Mouse (Mus musculus) kidney, adult 11 months (tissue): ENCODE measurements around the gene Nkain4.

Experiments used
- DNase-seq: peaks from one replicate; pipeline ENCODE4 v3.0.0; 2022

The Nkain4 gene

DNA sequence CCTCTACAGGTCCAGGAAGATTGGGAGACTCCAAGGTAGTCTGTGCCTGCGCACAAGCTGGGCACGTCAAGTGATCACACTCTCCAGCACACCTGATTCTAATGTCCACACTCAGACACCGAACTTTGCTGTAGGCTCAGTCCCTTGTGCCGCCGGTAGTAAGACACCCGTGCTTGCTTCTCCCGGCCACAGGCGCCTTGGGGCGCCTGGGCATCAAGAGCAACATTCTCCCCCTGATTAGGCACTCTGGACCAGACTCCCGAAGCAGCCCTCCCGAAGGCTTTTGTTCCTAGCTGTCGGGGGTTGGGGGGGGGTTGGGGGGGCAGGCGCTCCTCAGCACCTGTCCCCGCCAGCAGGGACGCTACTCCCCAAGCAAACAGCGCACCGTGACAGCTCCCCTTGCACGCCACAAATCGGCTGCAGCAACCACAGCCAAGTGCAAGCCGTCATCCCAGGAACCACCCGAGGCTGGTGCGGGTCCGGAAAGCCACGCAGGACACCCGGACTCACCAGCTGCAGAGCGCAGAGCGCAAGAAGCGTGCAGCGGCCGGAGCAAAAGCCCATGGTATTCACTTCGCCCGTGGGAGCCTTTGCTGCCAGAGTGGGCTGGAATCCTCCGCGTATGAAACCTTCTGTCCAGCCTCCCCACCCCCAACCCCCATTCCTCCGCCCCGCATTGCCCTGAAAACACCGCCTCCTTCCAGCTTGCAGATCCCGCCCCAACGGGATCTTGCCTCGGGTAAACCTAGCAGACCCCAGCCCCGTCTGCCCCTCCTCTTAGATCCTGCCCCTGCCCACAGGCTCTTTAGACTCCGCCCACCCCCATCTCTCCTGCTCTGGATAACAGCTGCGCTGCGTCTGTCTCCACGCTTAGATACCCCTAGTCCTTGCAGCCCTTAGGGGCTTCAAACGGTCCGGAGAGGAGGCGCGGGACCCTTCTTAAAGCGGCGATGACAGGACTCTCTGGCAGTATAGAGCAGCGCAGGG, at the start of gene Nkain4:
Nkain4 (minus strand) TSS at position 639 of the 987 bp plus-strand sequence.
- no peak for DNase-seq

DNA sequence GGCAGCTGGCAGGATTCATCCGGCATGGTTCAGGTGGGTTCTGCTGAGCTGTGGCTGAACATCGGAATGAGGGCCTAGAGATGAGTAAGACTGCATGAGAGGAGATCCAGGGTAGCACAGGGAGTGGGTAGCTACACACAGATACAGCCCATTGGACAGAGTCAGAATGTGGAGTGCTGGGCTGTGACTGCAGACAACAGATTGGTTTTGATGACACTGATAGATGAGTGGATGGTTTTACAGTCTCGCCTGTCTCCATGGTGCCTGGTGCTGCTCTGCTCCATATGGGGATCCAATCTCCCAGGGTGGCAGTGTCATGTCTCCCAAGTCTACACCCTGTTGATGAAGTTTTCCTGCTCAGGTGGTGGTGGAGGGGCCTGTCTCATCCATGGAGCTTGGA, 42.4 kb upstream of the Nkain4 start:
- no peak for DNase-seq

DNA sequence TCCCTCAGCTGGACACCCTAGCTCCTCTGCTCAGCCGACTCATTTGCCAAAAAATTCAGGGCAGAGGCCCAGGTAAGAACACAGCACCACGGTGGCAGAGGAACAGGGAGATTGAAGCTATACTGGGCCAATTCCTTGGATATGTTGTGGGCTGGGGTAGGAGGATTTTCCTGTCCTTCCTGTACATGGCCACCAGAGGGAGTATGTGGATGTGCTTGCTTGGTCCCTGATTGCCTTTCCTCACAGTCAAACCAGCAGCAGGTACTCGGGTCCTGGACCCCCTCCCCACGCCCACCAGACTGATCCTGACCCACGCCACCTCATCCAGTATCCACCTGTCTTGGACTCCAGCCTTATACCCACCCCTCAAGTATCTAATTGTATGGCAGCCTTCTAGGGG, 41.9 kb upstream of the Nkain4 start:
- peak; percentile 29 for DNase-seq

GRCm38 (mm10) chr2:180995457-180995856, 41.0 kb upstream of the Nkain4 start:
- no peak for DNase-seq

GRCm38 (mm10) chr2:180994360-180994759, 39.9 kb upstream of the Nkain4 start:
- DNase-seq, result no peak

- DNase-seq, result no peak
Observed at GRCm38 (mm10) chr2:180990347-180990746, 35.8 kb upstream of the Nkain4 start.

GRCm38 (mm10) chr2:180988948-180989347, 34.4 kb upstream of the Nkain4 start:
- no peak for DNase-seq

DNA sequence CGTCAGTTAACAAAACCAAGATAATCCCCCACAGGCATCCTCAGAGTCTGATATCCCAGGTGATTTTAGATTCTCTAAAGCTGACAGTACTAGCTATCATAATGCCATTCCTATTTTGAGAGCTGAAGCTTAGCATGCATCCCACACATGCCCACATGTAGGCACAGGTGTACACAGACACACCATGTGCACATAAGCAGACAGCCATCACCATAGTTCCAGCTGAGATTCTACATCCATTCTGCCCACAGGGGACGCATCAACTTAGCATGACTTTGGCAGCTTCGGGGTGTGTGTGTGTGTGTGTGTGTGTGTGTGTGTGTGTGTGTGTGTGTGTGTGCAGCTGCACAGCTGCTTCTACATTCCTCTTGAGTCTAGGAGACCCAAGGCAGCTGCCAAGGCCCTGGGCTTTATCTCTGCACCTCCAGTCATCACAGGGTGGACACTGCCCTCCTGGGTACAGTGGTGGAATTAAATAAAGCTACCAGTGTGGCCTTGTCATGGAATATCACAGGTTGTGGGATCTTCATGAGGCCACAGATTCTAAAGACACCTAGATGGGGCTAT, 33.9 kb upstream of the Nkain4 start:
- no peak for DNase-seq

DNA sequence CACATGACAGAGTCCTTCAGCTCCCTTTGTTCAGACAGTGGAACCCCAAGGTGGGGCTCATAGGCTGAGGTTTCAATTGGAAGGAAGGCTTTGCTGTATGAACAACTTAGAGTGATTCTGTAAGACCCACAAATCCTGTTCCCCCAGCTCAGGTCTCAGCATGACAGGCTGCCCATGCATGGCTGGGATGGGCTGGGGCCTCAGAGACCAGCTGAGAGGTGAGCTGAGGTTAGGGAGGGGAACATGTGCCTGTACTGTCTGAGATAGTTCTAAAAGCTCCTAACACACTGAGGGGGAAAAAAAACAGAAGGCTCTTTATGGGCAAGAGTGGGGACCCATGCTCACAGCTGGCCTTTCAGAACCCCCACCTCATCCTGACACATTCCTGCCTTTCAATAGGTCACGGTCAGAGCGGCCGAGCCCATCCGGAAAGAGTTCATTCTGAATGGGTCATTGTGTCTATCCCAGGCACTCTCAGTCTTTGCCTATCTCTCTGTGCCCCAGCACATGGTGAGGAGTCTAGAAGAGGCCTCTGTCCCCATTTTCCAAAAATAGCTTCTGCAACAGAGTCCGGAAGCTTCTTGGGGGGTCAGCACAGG, 33.0 kb upstream of the Nkain4 start:
- DNase-seq, result no peak

DNA sequence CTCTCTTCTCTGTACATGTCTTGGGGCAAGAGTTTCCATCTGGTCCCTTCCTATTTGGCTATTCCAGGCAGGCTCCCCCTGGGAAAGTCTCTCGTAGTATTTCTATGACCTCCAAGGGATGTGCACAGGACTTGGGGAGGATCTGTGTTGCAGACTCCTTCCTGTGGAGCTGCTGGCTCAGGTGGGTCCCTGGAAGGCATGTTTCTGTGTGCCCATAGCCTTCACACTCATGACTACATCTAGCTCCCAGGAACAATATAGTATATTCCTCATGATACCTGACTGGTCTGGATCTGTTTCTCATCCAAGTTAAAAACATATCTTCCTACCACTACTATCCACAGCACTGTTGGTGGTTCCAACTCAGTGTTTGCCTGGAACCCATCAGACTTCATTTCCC, 32.5 kb upstream of the Nkain4 start:
- no peak for DNase-seq

DNA sequence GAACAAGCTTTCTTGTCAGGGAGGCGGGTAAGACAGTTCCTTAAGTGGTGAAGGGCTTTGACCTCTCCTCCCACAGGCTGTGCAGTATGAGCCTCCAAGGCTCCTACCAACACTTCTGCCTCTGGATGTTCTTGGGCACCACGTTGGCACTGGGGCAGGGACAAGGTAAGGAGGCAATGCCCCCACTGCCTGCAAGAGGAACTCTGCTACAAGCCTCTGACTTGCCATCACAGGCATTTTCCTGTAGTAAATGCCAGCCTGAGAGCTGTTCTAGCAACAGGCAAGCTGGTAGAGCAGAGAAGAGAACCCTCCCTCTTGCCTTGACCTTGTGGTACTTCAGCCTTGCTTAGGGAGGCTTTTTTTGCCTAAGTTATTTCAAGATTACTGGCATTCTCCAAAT, 31.9 kb upstream of the Nkain4 start, which contains the start of gene Col20a1:
Col20a1 (plus strand) TSS at position 87 of the 400 bp plus-strand sequence.
- DNase-seq, result no peak

DNA sequence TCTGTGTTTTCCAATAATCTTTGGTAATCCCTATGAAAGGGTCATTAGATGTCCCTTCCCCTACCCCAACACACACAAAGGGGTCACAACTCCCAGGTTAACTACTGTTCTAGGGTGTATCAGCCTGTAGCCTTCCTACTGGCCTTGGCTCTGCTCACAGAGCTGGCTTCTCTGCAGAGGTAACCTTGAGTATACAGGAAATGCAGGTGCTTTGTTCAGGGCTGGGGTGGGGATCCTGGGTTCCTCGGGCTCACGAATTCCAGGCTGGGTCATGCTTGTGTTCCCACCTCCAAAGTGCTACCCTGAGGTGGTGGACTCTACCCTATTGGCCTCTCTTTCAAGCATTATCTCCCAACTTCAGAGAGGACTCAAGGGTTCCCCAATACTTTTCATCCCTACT, 31.1 kb upstream of the Nkain4 start:
- no peak for DNase-seq

DNA sequence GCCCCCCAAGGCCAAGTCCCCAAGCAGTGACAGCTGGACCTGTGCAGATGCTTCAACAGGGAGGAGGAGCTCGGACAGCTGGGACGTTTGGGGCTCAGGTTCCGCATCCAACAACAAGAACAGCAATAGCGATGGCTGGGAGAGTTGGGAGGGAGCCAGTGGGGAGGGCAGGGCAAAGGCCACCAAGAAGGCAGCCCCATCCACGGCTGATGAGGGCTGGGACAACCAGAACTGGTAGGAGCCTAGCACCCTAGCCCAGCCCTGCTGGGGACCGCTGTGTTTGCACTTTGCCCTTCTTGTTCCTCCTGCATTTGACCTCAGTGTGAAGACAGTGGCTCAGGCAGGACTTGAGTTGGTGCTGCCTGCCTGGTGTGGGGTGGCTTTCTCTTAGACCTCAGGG, 26.6 kb upstream of the Nkain4 start:
- DNase-seq, result peak; percentile 71

GRCm38 (mm10) chr2:180967010-180967763, 12.7 kb upstream of the Nkain4 start, which contains the start of gene Arfgap1:
TSS of gene Arfgap1 (plus strand) at chr2:180967225.
- DNase-seq, result peak; percentile 89

GRCm38 (mm10) chr2:180966092-180966882, 11.8 kb upstream of the Nkain4 start:
- DNase-seq, result peak; percentile 7

DNA sequence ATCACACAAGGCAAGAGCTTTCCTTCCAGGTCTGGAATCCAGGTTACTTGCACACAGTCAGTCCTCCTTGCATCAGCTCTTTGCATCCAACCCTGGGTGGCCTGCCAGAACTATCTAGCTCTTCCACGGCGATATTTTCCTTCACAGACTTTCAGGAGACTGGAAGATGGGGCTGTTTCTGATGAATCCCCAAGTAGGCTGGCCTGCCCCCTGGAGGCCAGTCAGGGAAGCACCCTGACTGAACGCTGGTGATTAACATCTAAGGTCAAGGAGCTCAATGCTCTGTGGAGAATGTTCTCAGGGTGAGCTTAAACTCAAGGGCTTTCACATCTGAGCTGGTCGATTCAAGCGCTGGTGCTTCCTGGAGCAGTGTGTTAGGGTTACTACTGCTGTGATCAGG, 9.5 kb upstream of the Nkain4 start:
- peak; percentile 62 for DNase-seq

DNA sequence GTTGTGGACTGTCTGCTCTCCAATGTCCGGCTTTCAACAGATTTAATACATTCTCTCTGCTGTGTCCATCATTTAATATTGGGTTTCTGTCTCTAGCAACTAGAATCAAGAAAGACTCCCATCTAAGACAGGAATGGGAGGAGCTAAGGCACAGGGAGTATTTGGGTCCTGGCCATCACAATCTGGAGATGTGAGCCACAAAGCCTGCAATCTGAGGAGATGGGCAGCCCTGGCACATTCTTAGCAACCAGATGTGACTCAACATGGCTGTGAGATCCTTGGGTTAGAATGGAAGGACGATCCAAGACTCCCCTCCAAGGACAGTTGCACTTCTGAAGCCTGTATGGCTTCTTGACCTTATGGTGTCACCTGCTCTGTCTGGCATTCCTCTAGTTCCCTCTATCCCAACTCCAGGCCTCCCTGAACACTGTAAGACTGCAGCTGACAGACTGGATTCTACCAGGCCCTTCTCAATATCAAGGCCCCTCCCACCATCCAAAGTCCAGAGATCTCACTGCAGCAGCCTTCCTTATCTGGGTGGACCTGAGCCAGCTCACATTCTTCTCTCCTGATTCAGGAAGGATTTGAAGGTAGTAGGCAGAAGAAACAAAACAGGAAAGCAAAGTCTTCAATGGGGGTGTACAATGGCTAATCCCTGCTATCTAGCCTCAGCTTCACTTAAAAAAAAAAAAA, 8.3 kb upstream of the Nkain4 start:
- DNase-seq, result peak; percentile 34

DNA sequence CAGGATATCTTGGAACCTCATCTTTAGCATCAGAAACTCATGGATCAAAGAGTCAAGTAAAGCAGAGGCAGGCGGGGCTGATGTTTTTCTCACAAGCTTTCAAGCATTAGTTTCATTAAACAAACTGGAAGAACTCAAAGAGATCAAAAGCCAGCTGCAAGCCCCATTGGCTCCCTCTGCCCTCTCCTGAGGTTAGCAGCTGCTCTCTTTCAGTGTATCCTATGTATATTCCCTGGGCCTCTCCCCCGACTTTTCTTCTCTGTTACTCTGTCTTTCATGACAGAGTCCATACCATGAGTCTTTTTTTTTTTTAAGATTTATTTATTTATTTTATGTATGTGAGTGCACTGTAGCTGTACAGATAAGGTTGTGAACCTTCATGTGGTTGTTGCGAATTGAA, 5.7 kb upstream of the Nkain4 start:
- no peak for DNase-seq

DNA sequence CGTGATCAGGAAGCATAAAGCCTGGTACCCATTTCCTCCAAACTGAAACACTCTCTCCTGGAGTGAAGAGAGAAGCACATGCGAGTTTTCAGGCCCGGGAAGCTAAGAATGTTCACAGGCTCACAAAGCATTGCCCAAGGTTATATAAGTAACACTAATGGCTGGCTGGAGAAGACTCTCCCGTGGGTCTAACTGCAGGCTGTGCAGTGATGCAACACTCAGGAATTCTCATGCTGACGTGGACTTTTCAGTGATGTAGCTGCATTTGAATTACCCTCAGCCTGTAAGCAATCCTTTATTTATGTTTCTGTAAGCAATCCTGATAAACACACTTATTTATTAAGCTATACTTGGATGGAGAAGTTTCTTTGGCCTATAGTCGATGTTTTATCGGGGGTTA, 5.1 kb upstream of the Nkain4 start:
- DNase-seq, result no peak

- no peak for DNase-seq
Observed at GRCm38 (mm10) chr2:180953638-180954037, 861 bp downstream of the Nkain4 start.

- no peak for DNase-seq
Observed at GRCm38 (mm10) chr2:180952731-180953171, 1.7 kb downstream of the Nkain4 start.
